Mouse (Mus musculus) MEL-GATA-1-ER (cell line): ENCODE data around the gene Dars2.
A peak's percentile ranks its signal among the peaks of the same experiment; 100 is the strongest.
"Not testable (repeated sequence)": the region's sequence is repeated elsewhere in the genome, so short reads cannot be mapped to it uniquely, and the experiment has no call there.

Source experiments
- DNase-seq: peaks from one replicate; pipeline ENCODE4 v3.0.0-alpha.2; 2012; ENCODE audit warnings: low read depth; ENCODE audit errors: extremely low read depth

The Dars2 gene

GRCm38 (mm10) chr1:161035786-161036404 is 34.6 kb downstream of the Dars2 start:
- no peak for DNase-seq

DNA sequence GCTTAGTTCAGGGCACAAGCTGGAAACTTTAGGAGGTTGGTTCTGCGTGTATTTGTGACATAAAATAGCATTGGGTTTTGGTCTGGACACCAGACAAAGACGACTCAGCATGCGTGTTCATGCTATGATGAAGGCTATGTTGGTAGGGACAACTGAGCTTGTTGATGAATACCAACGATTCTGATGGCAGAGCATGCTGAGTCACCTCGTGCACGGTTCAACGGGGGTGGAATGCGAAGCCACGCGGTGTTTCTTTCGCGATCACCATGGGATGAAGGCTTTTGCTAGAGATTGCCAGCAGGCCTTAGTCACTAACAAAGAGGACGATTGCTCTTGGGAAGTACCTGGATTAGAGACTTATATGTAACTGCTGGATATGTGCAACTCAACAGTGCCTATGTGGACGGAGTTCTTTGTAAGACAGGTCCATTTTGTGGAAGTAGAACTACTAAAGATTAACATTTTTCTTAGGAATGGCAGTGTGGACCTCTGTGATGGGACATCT is 35.1 kb downstream of the Dars2 start:
- DNase-seq: peak; percentile 46

- peak; percentile 94 for DNase-seq
These were observed 35.8 kb downstream of the Dars2 start, which contains the start of gene Zbtb37 for GRCm38 (mm10) chr1:161034435-161035280. Gene Zbtb37 (minus strand): TSS chr1:161034849.

- peak; percentile 70 for DNase-seq
These were observed 36.5 kb downstream of the Dars2 start for GRCm38 (mm10) chr1:161033856-161034434.

- peak; percentile 80 for DNase-seq
These were observed 38.1 kb downstream of the Dars2 start for GRCm38 (mm10) chr1:161032345-161032744.

DNA sequence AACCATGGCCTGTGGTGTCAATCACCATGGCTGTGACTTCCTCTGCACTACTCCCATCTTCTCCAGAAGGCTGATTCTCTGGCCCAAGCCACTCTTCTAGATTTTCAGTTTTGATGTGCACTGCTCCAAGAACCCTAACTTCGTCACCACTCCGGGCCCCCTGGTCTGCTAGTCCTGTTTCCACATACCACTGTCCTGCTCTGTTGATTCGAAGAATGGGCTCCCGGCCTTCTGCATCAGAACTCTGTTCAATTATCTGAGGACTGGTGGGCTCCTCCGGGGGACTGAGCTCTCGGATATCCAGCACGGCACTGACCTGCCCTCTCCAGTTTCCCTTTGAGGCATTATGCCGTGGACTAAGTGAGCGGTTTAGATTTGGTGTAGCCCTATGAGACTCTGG is 38.6 kb downstream of the Dars2 start:
- DNase-seq: peak; percentile 26

DNA sequence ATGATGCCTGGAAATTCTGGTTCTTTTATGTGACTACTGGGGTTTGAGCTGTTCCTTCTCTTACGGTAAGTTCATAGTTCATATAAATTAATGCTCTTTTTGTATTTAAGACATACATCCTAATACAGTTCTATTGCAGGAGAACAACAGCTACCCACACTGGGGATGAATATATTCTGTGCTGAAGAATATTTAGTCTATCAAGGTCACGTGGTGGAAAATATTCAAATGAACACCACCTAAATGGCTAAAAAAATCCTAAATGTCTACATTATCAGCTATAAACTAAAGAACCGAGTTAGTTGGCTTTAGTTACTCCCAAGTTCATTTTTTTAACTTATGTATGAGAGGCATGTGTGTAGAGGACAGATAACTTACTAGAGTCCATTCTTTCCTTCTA is 40.4 kb downstream of the Dars2 start:
- no peak for DNase-seq

DNA sequence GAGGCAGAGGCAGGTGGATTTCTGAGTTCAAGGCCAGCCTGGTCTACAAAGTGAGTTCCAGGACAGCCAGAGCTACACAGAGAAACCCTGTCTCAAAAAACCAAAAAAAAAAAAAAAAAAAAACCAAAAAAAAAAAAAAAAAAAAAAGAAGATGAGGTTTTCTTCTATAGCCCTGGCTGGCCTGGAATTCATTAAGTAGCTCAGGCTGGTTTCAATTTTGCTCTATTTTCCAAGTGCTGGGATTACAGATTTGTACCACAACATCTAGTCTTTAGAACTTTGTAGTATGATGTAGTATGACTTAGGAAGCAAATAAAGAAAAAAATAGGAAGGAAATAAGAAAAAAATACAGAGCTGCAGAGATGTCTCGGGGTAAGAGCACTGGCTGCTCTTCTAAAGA is 42.0 kb downstream of the Dars2 start:
- not testable (repeated sequence) for DNase-seq

DNA sequence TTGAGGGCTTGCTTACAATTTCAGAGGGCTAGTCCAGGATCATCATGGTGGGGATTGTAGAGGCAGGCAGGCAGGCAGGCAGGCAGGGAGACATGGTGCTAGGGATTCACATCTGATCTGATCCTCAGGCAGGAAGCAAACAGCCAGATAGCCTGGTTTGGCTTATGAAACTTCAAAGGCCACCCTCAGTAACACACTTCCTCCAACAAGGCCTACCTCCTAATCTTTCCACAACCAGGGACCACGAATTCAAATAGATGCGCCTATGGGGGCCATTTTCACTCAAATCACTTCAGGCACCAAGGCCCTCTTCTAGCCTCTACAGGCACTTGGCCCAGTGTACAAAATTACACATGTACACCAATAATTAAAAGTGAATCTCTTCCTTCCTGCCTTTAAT is 43.3 kb downstream of the Dars2 start:
- peak; percentile 43 for DNase-seq

- DNase-seq: no peak
These were observed 44.8 kb downstream of the Dars2 start for GRCm38 (mm10) chr1:161025410-161026210.

- no peak for DNase-seq
These were observed 50.4 kb downstream of the Dars2 start for GRCm38 (mm10) chr1:161020051-161020450.

DNA sequence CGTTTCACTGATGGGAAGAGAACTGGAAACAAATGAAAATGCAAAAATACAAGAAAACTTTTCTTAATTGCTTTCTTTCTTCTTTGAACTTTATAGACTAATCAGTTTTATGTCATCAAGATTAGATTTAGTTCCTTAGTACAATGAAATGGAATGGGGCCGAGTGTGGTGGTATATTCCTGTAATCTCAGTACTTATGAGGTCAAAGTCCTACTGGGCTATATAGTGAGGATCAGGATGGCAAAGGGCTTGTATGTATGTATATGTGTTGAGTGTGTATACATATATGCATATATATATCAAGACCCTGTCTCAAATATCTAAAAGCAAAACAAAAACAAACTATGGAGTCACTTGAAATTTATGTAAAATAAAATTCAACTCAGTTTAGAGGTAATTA is 54.1 kb downstream of the Dars2 start:
- DNase-seq: no peak

DNA sequence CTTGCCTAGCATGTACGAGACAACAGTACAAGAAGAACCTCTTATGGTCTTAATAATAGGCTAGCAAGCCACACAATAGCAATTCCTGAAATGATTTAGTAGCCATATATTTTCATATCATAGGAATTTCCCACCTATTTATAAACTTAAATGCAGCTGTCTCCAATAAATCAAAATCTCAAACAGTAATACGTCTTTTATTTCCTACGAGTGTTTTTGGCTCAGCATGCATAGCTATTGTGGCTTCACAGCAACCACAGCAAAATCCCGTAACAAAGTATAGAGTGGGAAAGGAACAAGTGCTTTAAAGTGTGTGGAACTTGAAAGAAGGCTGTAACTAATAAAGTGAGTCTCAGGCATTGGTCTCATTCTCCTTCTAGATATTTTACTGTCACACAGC is 60.0 kb downstream of the Dars2 start:
- no peak for DNase-seq

- no peak for DNase-seq
These were observed 62.4 kb downstream of the Dars2 start for GRCm38 (mm10) chr1:161008038-161008437.

DNA sequence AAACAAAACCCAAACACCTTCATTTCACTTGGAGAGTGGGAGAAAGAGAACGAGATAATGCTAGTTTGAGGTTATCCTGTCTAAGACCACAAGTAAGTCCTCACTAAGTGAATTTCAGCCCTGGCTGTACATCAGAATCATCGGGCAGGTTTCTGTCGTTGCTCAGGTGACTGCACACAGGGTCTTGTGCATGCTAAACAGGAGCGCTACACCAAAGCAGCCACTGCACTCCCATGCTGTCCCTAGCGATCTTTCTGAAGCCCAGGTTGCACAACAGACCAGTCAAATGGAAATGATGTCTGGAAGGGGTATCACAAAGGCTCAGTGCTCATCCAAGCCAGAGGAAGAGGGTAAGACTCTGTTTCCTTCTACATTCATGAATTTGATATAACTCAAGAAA is 64.0 kb downstream of the Dars2 start:
- DNase-seq: no peak

DNA sequence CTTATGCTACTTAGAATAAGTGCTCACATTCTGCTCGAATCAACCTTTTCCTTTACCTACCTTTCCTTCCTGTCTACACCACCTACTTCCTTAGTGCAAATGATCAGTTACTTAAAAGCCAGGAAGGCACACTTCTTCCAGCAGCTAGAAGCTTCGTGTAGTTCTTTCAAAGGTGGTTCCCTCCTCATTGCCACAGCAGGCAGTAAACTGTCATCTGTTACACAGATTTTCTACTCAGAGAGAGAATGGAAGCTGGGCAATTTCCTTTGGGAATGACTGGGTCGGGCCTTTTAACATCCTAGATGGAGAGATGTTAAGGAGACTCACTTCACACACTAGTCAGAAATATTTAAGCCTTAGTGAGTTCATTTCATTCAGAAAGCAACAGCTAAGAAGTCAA is 64.9 kb downstream of the Dars2 start:
- DNase-seq: no peak

- DNase-seq: no peak
These were observed 65.5 kb downstream of the Dars2 start for GRCm38 (mm10) chr1:161004942-161005341.

GRCm38 (mm10) chr1:160993851-160994250 is 76.6 kb downstream of the Dars2 start:
- no peak for DNase-seq
